Mouse (Mus musculus) kidney, embryonic 15.5 days (tissue): Measurements from ENCODE around the gene Synm. TPM values are rescaled to one million over a fixed set of nuclear protein-coding genes. Genes with fewer than 3 reads are reported as not detected.

Experiments used
- ATAC-seq: fragments of 200-750 bp; cut with Nextera tagmentation; replicated peaks from 2 replicates; pipeline ENCODE4 v1.8.0; 2017; ENCODE audit warnings: moderate TSS enrichment; ENCODE audit not compliant: low FRiP score
- H3K27ac ChIP-seq: fragments of 300-500 bp; sonication (generic); 2 replicates; pipeline ENCODE4 v1.5.1; 2015; ENCODE audit warnings: mild to moderate bottlenecking, inconsistent platforms
- H3K27me3 ChIP-seq: fragments of 300-500 bp; sonication (generic); 2 replicates; pipeline ENCODE4 v1.6.1; 2015; ENCODE audit warnings: inconsistent platforms
- H3K36me3 ChIP-seq: fragments of 300-500 bp; sonication (generic); 2 replicates; pipeline ENCODE4 v1.6.1; 2015; ENCODE audit warnings: inconsistent platforms
- H3K4me1 ChIP-seq: fragments of 300-500 bp; sonication (generic); 2 replicates; pipeline ENCODE4 v1.6.1; 2015; ENCODE audit warnings: inconsistent platforms
- H3K4me2 ChIP-seq: fragments of 300-500 bp; sonication (generic); 2 replicates; pipeline ENCODE4 v1.6.1; 2015; ENCODE audit warnings: moderate library complexity, mild to moderate bottlenecking, inconsistent platforms
- H3K4me3 ChIP-seq: fragments of 300-500 bp; sonication (generic); replicated peaks from 2 replicates; pipeline ENCODE4 v1.5.1; 2015; ENCODE audit warnings: mild to moderate bottlenecking, inconsistent platforms
- H3K9ac ChIP-seq: fragments of 300-500 bp; sonication (generic); 2 replicates; pipeline ENCODE4 v1.6.1; 2015; ENCODE audit warnings: mild to moderate bottlenecking, inconsistent platforms
- H3K9me3 ChIP-seq: fragments of 300-500 bp; sonication (generic); replicated peaks from 2 replicates; pipeline ENCODE4 v1.6.1; 2016; ENCODE audit warnings: inconsistent platforms
- WGBS: fragments of 180-500 bp; shearing (Covaris S2); methylation state at CpG from one replicate; pipeline ENCODE4 v1.1.7; 2015; ENCODE audit warnings: mixed read lengths; 5-methylcytosine and 5-hydroxymethylcytosine counted together
- polyA plus RNA-seq: library from polyadenylated mRNA; unstranded; fragments of >200 nt; fragmentation: Nextera tagmentation; extraction: Ambion mirVana; gene quantifications from 2 replicates; pipeline ENCODE4 v1.2.1, GENCODE M21; 2015

The Synm gene
- polyA plus RNA-seq, 1 experiment from 2014 or later: 0.99 TPM

DNA sequence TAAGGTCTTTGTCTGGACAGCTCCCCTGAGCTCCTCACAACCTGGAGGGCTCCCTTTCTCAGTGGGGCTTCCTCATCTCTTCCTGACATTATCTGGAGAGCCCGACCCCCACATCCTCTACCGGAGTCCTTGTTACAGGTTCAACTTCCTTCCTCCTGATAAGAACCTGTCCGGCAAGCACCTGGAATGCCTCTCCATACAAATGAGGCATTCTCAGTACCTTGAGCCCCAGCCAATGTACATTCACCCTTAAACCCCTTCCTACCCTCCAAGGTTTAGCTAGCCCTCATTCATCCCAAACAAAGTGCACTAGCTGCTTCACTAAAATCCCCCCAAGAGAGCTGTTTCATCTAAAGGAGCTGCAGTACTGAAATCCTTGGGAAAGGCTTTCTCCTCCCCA, 16.1 kb upstream of the Synm start:
- 60% methylated on average over 3 of the region's 3 CpGs for WGBS

DNA sequence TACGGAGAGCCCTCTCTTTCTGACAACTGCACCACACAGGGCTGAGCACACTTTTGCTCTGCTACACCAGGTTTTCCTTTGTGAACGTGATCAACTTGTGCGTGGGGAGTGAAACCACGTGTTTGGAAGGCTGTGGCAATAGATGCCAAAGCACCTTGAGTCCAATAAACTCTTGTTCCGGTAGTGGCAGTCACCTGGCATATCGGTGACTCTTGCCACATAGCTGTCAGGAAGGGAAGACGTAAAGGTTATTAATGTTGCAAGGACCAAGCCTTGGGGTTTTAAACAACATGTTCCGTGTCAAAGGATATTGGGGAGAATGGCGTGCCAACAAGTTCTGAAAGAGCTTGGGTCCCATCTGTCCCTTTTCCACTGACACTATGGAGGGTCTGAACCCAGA, 12.7 kb upstream of the Synm start:
- H3K4me1 ChIP-seq: peaks cover 18% of the 10 kb centered on the region
- H3K4me3 ChIP-seq: no peak overlapping the region
- H3K9ac ChIP-seq: no peak overlapping the region
- no peak overlapping the region for H3K27ac ChIP-seq
- H3K9me3 ChIP-seq: no peaks in the 10 kb centered on the region
- H3K4me2 ChIP-seq: no peak overlapping the region
- H3K36me3 ChIP-seq: no peaks in the 10 kb centered on the region
- ATAC-seq: no peak
- H3K27me3 ChIP-seq: no peaks in the 10 kb centered on the region
- WGBS: 83% methylated on average over 9 of the region's 9 CpGs

More for the DNA sequence above, 16.1 kb upstream of the Synm start:
- Histone ChIP-seq H3K9me3 (no peaks in the 10 kb centered on the region), H3K27ac (no peak overlapping the region), H3K9ac (no peak overlapping the region), H3K4me2 (no peak overlapping the region), H3K4me3 (no peak overlapping the region), H3K27me3 (no peaks in the 10 kb centered on the region), H3K36me3 (no peaks in the 10 kb centered on the region), H3K4me1 (peaks cover 19% of the 10 kb centered on the region)
- no peak for ATAC-seq

DNA sequence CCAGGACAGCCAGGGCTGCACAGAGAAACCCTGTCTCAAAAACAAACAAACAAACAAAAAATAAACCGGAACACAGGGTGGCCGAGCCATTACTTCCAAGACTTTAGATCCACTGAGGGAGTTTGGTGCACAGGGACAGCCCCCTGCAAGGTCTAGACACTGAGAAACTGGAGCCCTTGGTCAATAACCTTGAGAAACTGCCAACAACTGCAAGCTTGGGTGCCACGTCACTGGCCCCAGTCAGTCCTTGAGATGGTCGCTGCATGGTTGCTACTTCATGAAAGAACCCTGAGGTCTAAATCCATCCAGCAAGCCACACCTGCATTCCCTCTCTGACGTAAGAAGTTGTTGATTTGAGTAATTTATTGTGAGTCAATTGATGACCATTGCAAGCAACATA, 9.9 kb upstream of the Synm start:
- no peak overlapping the region for H3K9ac ChIP-seq
- 87% methylated on average over 5 of the region's 5 CpGs for WGBS
- H3K4me3 ChIP-seq: no peak overlapping the region
- ATAC-seq: no peak
- H3K27ac ChIP-seq: no peak overlapping the region
- H3K9me3 ChIP-seq: no peaks in the 10 kb centered on the region
- H3K36me3 ChIP-seq: no peaks in the 10 kb centered on the region
- H3K4me2 ChIP-seq: no peak overlapping the region
- 0 out of 2 replicates have a peak, but pooled peaks cover 5% of the 10 kb centered on the region for H3K4me1 ChIP-seq
- no peaks in the 10 kb centered on the region for H3K27me3 ChIP-seq

DNA sequence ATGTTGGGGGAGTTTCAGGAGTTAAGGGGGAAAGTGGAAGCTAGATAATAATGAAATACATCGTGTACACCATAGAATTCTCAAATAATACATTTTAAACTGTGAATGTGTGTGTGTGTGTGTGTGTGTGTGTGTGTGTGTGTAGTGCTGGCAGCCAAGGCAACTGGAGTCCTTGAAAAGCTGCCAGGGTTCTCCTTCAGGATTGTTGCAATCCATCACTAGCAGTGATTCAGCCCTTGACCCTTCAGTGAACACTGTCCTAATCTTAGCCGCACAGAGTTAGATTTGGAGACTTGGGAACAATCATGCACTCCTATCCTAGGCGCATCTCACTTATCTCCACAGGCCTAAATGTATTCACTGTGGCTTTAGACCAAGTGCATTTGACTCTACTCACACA, 8.6 kb upstream of the Synm start:
- ATAC-seq: no peak
- 82% methylated on average over 3 of the region's 3 CpGs for WGBS

DNA sequence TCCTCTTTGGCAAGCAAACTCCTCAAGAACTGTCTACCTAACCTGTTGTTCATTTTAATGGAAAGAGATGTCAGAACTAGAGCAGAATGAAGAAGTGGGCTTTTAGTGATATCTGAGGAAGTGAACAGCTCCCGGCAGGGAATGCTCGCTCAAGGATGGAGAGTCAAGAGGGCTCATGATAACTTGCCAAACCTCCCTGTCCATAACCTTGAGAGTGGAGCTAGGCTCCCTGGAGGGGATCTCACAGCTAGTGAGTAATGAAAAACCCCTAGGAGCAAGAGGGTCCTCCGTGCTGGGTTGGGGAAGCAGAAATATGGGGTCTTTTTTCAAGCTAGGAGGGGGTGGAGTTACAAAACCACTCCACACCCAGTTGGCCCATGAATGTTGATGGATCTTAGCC, 4.1 kb upstream of the Synm start:
- Histone ChIP-seq H3K9ac (no peak overlapping the region), H3K36me3 (no peaks in the 10 kb centered on the region), H3K4me1 (peaks cover 13% of the 10 kb centered on the region), H3K27ac (no peak overlapping the region), H3K9me3 (no peaks in the 10 kb centered on the region), H3K4me3 (no peak overlapping the region), H3K27me3 (peaks cover 27% of the 10 kb centered on the region), H3K4me2 (no peak overlapping the region)
- no peak for ATAC-seq
- WGBS: 48% methylated on average over 3 of the region's 3 CpGs

More for the DNA sequence above, 8.6 kb upstream of the Synm start:
- H3K9ac ChIP-seq: no peak overlapping the region
- no peak overlapping the region for H3K4me2 ChIP-seq
- no peaks in the 10 kb centered on the region for H3K9me3 ChIP-seq
- no peaks in the 10 kb centered on the region for H3K36me3 ChIP-seq
- H3K27ac ChIP-seq: no peak overlapping the region
- H3K4me3 ChIP-seq: no peak overlapping the region
- 0 out of 2 replicates have a peak, but pooled peaks cover 5% of the 10 kb centered on the region for H3K4me1 ChIP-seq
- H3K27me3 ChIP-seq: no peaks in the 10 kb centered on the region

DNA sequence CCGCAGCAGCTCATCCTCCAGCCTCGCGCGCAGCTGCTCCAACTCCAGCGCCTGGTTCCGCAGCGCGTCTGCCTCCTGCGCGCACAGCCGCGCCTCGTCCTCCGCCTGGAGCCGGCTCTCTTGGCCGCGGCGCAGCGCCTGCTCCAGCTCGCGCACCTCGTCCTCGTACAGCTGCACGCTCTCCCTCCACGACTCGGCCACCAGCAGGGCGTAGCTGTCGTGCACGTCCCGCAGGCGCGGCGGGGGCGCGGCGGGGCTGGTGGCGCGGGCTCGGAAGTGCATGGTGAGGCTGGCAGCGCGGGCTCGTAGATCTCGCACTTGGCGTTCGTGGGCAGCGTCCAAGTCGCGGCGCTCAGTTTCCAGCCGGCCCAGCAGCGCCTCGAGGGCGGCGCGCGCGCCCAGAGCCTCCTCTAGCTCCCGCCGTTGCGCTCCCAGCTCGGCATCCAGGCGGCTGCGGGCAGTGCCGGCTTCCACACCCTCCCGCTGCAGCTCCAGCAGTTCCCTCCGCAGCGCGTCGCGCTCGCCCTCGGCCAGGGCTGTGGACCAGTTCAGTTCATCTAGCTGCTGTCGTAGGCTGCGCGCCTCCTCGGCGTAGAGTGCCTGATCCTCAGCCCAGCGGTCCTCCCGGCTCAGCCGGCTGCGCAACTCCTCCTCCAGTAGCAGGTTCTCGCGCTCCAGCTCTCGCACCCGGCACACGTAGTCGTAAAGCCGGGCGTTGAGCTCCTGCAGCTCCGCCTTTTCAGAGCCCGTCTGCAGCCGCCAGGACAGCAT, 499 bp downstream of the Synm start:
- Histone ChIP-seq H3K4me1 (peaks cover 16% of the 10 kb centered on the region), H3K4me3 (peak overlapping the region; percentile 57), H3K27me3 (peaks cover 45% of the 10 kb centered on the region), H3K27ac (no peak overlapping the region), H3K9ac (peak overlapping the region; percentile 49), H3K9me3 (no peaks in the 10 kb centered on the region), H3K4me2 (peak overlapping the region; percentile 97), H3K36me3 (no peaks in the 10 kb centered on the region)
- under 1% methylated on average over 92 of the region's 92 CpGs for WGBS
- ATAC-seq: peak; percentile 85

DNA sequence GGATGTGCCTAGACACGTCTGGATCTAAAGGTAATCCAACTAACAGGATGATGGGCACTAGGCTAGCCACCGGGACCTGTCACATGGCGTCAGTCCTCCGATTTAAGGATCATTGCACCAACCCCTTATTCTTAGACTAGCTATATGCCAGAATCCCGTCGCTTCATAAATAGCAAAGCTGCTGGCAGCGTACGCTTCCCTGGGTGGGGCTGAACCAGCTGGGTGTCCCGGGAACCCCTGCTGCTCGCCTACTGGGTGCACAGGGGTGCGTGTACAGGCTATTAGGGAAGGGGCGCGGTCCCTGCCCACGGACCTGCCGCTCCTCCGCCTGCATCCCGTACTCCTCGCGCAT, 1.1 kb downstream of the Synm start:
- peak overlapping the region; percentile 57 for H3K4me3 ChIP-seq
- 2% methylated on average over 19 of the region's 19 CpGs for WGBS
- H3K27ac ChIP-seq: no peak overlapping the region
- no peaks in the 10 kb centered on the region for H3K36me3 ChIP-seq
- H3K27me3 ChIP-seq: peaks cover 45% of the 10 kb centered on the region
- peaks cover 16% of the 10 kb centered on the region for H3K4me1 ChIP-seq
- H3K9ac ChIP-seq: peak overlapping the region; percentile 49
- peak; percentile 19; the same call in 1 of the 2 replicates for ATAC-seq
- H3K9me3 ChIP-seq: no peaks in the 10 kb centered on the region
- peak overlapping the region; percentile 97 for H3K4me2 ChIP-seq

DNA sequence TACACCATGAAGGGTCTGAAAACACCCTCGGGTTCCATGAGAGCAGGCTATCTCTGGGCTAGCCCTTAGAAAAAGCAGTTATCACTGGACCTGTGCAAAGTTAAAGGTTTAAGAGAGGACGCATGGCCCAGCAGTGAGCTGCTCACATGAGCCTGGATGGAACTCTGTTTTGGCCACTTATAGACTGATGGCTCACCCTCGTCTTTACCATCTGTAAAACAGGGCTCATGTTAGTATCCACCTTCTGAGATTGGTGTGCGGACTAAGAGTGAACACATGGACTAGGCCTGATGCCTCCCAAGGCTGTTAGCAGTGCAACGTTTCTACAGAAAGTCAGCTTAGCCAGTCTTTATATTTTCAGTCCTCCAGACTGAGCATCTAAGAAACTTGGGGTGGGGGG, 2.9 kb downstream of the Synm start:
- H3K4me3 ChIP-seq: no peak overlapping the region
- ATAC-seq: no peak
- WGBS: 91% methylated on average over 5 of the region's 5 CpGs

DNA sequence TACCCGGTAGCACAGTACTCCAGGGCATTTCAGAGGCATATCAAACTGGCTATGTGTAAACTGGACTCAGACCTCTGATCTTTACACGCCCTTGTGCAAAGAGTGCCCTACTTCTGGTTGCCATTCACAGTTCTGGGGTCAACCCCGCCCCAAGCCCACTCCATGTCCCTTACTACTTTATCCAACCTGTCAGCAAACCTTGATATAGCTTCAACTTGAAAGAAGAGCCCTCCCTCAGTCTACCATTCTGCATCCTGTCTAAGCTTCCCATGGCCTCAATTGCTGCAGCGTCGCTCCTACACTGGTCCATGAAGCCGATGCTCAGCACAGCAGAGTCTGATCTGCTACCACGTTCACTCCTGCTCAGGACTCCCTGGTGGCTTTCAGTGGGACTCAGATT, 4.2 kb downstream of the Synm start:
- WGBS: 89% methylated on average over 7 of the region's 7 CpGs
- H3K9me3 ChIP-seq: no peaks in the 10 kb centered on the region
- H3K27ac ChIP-seq: no peak overlapping the region
- no peak overlapping the region for H3K4me3 ChIP-seq
- H3K4me1 ChIP-seq: peaks cover 16% of the 10 kb centered on the region
- peaks cover 27% of the 10 kb centered on the region for H3K27me3 ChIP-seq
- ATAC-seq: no peak
- H3K36me3 ChIP-seq: no peaks in the 10 kb centered on the region
- H3K9ac ChIP-seq: no peak overlapping the region
- H3K4me2 ChIP-seq: no peak overlapping the region

More for the DNA sequence above, 2.9 kb downstream of the Synm start:
- H3K27me3 ChIP-seq: peaks cover 39% of the 10 kb centered on the region
- H3K36me3 ChIP-seq: no peaks in the 10 kb centered on the region
- no peak overlapping the region for H3K4me2 ChIP-seq
- H3K9me3 ChIP-seq: no peaks in the 10 kb centered on the region
- H3K9ac ChIP-seq: no peak overlapping the region
- H3K27ac ChIP-seq: no peak overlapping the region
- peaks cover 16% of the 10 kb centered on the region for H3K4me1 ChIP-seq

DNA sequence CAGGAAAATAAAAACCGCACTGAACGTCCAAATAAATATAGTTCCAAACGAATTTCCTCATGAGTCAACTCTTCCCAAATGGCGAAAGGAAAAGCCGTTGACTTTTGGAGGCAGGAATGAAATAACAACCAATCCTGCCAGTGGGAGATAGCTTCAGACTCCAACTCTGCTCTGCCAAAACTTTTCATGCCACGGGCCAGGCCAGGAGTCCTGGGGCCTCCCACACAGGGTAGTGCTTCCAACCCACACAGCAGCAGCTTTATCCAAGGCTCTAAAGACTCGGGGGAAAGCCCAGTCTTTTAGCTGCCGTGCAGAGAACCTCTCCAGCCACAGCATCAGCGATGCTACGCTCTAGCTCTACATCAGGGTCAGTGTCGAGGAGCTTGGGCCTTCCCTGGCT, 4.9 kb downstream of the Synm start:
- Histone ChIP-seq H3K27me3 (peaks cover 27% of the 10 kb centered on the region), H3K4me2 (no peak overlapping the region), H3K9ac (no peak overlapping the region), H3K4me3 (no peak overlapping the region), H3K4me1 (peaks cover 13% of the 10 kb centered on the region), H3K36me3 (no peaks in the 10 kb centered on the region), H3K27ac (no peak overlapping the region), H3K9me3 (no peaks in the 10 kb centered on the region)
- no peak for ATAC-seq
- WGBS: 70% methylated on average over 11 of the region's 11 CpGs

DNA sequence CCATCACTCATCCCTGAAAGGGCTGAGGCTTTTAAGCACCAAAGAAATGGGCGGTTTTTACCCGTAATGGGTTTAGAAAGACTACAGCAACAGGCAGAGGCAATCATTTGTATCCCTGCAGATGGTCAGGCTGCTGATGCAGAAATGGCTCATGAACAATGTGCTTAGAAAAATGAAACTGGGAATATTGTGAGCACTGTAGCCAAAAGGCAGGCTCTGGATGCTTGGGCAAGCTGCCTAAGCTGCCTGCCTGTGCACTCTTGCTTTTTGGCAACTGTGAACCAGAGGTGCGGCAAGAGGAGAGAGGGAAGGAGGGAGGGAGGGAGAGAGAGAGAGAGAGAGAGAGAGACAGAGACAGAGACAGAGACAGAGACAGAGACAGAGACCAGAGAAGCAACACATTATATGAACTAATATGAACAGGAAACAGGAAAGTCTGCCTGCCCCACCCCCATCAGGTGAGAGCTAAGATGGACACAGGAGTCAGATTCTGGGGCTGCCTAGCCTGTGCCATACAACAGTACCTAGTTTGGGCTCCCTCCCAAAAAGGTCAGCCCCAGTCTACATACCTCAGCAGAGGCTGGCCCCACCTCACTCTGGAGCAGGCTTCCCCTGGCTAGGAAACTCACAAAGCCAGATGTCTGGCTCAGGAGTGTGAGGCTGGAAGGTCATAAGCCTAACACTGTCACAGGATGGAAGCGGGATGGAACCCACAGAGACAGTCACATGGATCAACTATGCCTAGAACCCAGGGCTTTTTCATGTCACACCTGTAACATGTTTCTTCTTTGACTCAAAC, 9.9 kb downstream of the Synm start:
- Histone ChIP-seq H3K4me2 (no peak overlapping the region), H3K4me3 (no peak overlapping the region), H3K27me3 (no peaks in the 10 kb centered on the region; the same call in 1 of the 2 replicates), H3K9me3 (no peaks in the 10 kb centered on the region), H3K27ac (no peak overlapping the region), H3K4me1 (no peaks in the 10 kb centered on the region), H3K9ac (no peak overlapping the region), H3K36me3 (no peaks in the 10 kb centered on the region)
- no peak for ATAC-seq
- WGBS: 54% methylated on average over 4 of the region's 4 CpGs

DNA sequence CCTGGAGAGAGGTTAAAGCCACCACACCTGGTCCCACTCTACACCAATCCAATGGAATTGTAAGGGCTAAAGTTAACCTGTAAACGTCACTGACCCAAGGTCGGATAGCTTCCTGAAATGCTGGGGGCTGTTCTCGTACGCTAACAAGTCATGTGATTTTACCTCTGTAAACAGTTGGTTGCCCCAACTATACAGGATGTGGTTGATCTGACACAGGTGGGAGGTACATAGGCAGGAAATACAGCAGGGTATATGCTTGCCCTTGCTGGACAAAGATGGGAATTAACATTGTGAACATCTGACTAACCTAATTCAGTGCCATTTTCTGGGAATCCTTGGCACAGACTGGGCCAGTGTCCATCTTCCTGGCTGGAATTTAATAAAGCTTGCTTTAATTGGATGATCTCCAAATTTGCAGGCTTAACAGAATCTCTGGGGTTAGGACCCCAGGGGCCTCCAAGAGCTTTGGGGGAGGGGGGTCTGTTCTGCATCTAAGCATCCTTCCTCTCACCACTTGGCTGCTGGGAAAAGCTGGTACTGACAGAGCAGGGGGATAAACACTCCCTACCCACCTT, 11.7 kb downstream of the Synm start:
- Histone ChIP-seq H3K9ac (no peak overlapping the region), H3K4me3 (no peak overlapping the region), H3K4me2 (no peak overlapping the region), H3K27me3 (no peaks in the 10 kb centered on the region; the same call in 1 of the 2 replicates), H3K27ac (no peak overlapping the region), H3K36me3 (no peaks in the 10 kb centered on the region), H3K9me3 (no peaks in the 10 kb centered on the region), H3K4me1 (no peaks in the 10 kb centered on the region)
- WGBS: 76% methylated on average over 4 of the region's 4 CpGs
- no peak for ATAC-seq
